ENCODE assay signal across 12 mouse cellular contexts in genomic region chr12:53409711-53410110, GRCm38 (mm10).
"Had no signal": no experiment of that assay in that cellular context is flagged by ENCODE, and none has a peak within 500 bp of the region (broad histone marks: within the 10 kb centered on the region; RNA-seq: fewer than 3 reads in every experiment).

No protein-coding gene starts in this region.

- DNase-seq: retina, postnatal 1 day; right cerebral cortex, adult 18-20 months; right cerebral cortex, postnatal 14 days; right cerebral cortex, postnatal 25 days; right cerebral cortex, postnatal 4 days; spleen, adult 18-20 months; thymus, adult 18-20 months; thymus, adult 2 months; thymus, postnatal 14 days; thymus, postnatal 25 days; thymus, postnatal 36 days; thymus, postnatal 4 days had no signal
